Mouse (Mus musculus) embryonic facial prominence, embryonic 14.5 days (tissue): ENCODE measurements around the gene Gal3st4. TPM values are rescaled to one million over a fixed set of nuclear protein-coding genes. Genes with fewer than 3 reads are reported as not detected.
"Not testable (repeated sequence)": the region's sequence is repeated elsewhere in the genome, so short reads cannot be mapped to it uniquely, and the experiment has no call there.

Experiments used
- ATAC-seq: fragments of 200-750 bp; cut with Nextera tagmentation; 2 replicates; pipeline ENCODE4 v1.8.0; 2017; ENCODE audit warnings: low read depth, moderate number of reproducible peaks, moderate TSS enrichment
- DNase-seq: peaks from one replicate; pipeline ENCODE4 v3.0.0-alpha.2; 2015; ENCODE audit warnings: low spot score
- H3K27ac ChIP-seq: fragments of 300-500 bp; sonication (generic); replicated peaks from 2 replicates; pipeline ENCODE4 v1.5.1; 2014; ENCODE audit warnings: low read depth, mild to moderate bottlenecking, low read length, moderate library complexity
- H3K27me3 ChIP-seq: fragments of 300-500 bp; sonication (generic); replicated peaks from 2 replicates; pipeline ENCODE4 v1.6.1; 2014; ENCODE audit warnings: low read length; ENCODE audit not compliant: control insufficient read depth, insufficient read depth
- H3K36me3 ChIP-seq: fragments of 300-500 bp; sonication (generic); 2 replicates; pipeline ENCODE4 v1.6.1; 2014; ENCODE audit warnings: low read length, mixed read lengths; ENCODE audit not compliant: control insufficient read depth, insufficient read depth
- H3K4me1 ChIP-seq: fragments of 300-500 bp; sonication (generic); 2 replicates; pipeline ENCODE4 v1.6.1; 2014; ENCODE audit warnings: antibody characterized with exemption, low read length; ENCODE audit not compliant: control insufficient read depth, insufficient read depth
- H3K4me2 ChIP-seq: fragments of 300-500 bp; sonication (generic); 2 replicates; pipeline ENCODE4 v1.6.1; 2014; ENCODE audit warnings: low read depth, mild to moderate bottlenecking, low read length, moderate library complexity, mixed read lengths
- H3K4me3 ChIP-seq: fragments of 300-500 bp; sonication (generic); 2 replicates; pipeline ENCODE4 v1.5.1; 2014; ENCODE audit warnings: low read depth, mild to moderate bottlenecking, low read length
- H3K9ac ChIP-seq: fragments of 300-500 bp; sonication (generic); 2 replicates; pipeline ENCODE4 v1.6.1; 2014; ENCODE audit warnings: low read depth, mild to moderate bottlenecking, low read length, moderate library complexity, mixed read lengths
- H3K9me3 ChIP-seq: fragments of 300-500 bp; sonication (generic); 2 replicates; pipeline ENCODE4 v1.6.1; 2016; ENCODE audit warnings: low read length; ENCODE audit not compliant: control insufficient read depth
- WGBS: fragments of 180-500 bp; shearing (Covaris S2); extraction: QIAGEN DNeasy Blood & Tissue Kit; methylation state at CpG from one replicate; pipeline ENCODE4 v1.1.7; 2014; 5-methylcytosine and 5-hydroxymethylcytosine counted together
- polyA plus RNA-seq: library from polyadenylated mRNA; unstranded; fragments of >200 nt; fragmentation: Nextera tagmentation; extraction: Ambion mirVana; gene quantifications from 2 replicates; pipeline ENCODE4 v1.2.1, GENCODE M21; 2014

Gene Gal3st4
- polyA plus RNA-seq, 1 experiment from 2014 or later: 2.5 TPM

GRCm38 (mm10) chr5:138222111-138222510 lies 50.5 kb downstream of the Gal3st4 start:
- Histone ChIP-seq H3K4me2 (no peak overlapping the region), H3K36me3 (no peaks in the 10 kb centered on the region), H3K27me3 (no peaks in the 10 kb centered on the region), H3K9ac (no peak overlapping the region), H3K27ac (no peak overlapping the region), H3K4me1 (no peaks in the 10 kb centered on the region), H3K4me3 (no peak overlapping the region), H3K9me3 (no peaks in the 10 kb centered on the region)
- 22% methylated on average over 4 of the region's 4 CpGs for WGBS
- ATAC-seq: no peak
- peak; percentile 60 for DNase-seq

GRCm38 (mm10) chr5:138219864-138220263 lies 52.8 kb downstream of the Gal3st4 start:
- Histone ChIP-seq H3K27me3 (no peaks in the 10 kb centered on the region), H3K9me3 (peaks cover 5% of the 10 kb centered on the region; the same call in 1 of the 2 replicates), H3K4me3 (no peak overlapping the region), H3K36me3 (no peaks in the 10 kb centered on the region), H3K4me1 (no peaks in the 10 kb centered on the region), H3K9ac (no peak overlapping the region), H3K4me2 (no peak overlapping the region), H3K27ac (no peak overlapping the region)
- no peak for DNase-seq
- WGBS: 72% methylated on average over 2 of the region's 2 CpGs
- no peak for ATAC-seq

GRCm38 (mm10) chr5:138216632-138217031 lies 56.0 kb downstream of the Gal3st4 start:
- H3K27me3 ChIP-seq, H3K4me2 ChIP-seq, DNase-seq, ATAC-seq, H3K9ac ChIP-seq, H3K4me1 ChIP-seq, H3K36me3 ChIP-seq, H3K9me3 ChIP-seq, H3K27ac ChIP-seq, H3K4me3 ChIP-seq: not testable (repeated sequence)
- 92% methylated on average over 13 of the region's 13 CpGs for WGBS

Other genes starting within 250 kb of the Gal3st4 start
- gene Smok3c, start 219.6 kb downstream of the Gal3st4 start, polyA plus RNA-seq: not detected in 2 replicates
- gene Zkscan1, start 187.8 kb downstream of the Gal3st4 start, polyA plus RNA-seq: 23.5 and 25.8 TPM in 2 replicates
- gene Zscan21, start 155.9 kb downstream of the Gal3st4 start, polyA plus RNA-seq: 52.8 and 63.5 TPM in 2 replicates
- 11.6 and 13.4 TPM in 2 replicates for gene Zfp113, start 117.1 kb downstream of the Gal3st4 start, polyA plus RNA-seq
- gene Cops6, start 111.8 kb downstream of the Gal3st4 start, polyA plus RNA-seq: 233 and 264 TPM in 2 replicates
- 17.5 and 18.9 TPM in 2 replicates for gene Ap4m1, start 100.8 kb downstream of the Gal3st4 start, polyA plus RNA-seq
- gene Mcm7, start 100.4 kb downstream of the Gal3st4 start, polyA plus RNA-seq: 120 and 138 TPM in 2 replicates
- gene Taf6, start 85.4 kb downstream of the Gal3st4 start, polyA plus RNA-seq: 70.4 and 75.8 TPM in 2 replicates
- gene Cnpy4, start 85.4 kb downstream of the Gal3st4 start, polyA plus RNA-seq: 54.0 and 57.4 TPM in 2 replicates
- 7.4 and 7.5 TPM in 2 replicates for gene Mblac1, start 78.5 kb downstream of the Gal3st4 start, polyA plus RNA-seq
- gene Nxpe5, start 46.9 kb downstream of the Gal3st4 start, polyA plus RNA-seq: not detected in 2 replicates
- 71.7 and 73.2 TPM in 2 replicates for gene Lamtor4, start 17.4 kb downstream of the Gal3st4 start, polyA plus RNA-seq
- 5.6 and 5.8 TPM in 2 replicates for gene BC037034, start 8.8 kb downstream of the Gal3st4 start, polyA plus RNA-seq
- gene Gm43720, start 7.1 kb upstream of the Gal3st4 start, polyA plus RNA-seq: 0.09 and 0.10 TPM in 2 replicates
- 3.9 and 4.5 TPM in 2 replicates for gene Gpc2, start 7.2 kb upstream of the Gal3st4 start, polyA plus RNA-seq
- 4.1 and 6.2 TPM in 2 replicates for gene Stag3, start 7.4 kb upstream of the Gal3st4 start, polyA plus RNA-seq
- not detected in 2 replicates for gene Pvrig, start 69.1 kb upstream of the Gal3st4 start, polyA plus RNA-seq
- gene Zfp157, start 168.6 kb upstream of the Gal3st4 start, polyA plus RNA-seq: 27.2 and 35.2 TPM in 2 replicates